Mouse (Mus musculus) liver, embryonic 15.5 days (tissue): ENCODE results near the gene Zfp958. TPM values are rescaled to one million over a fixed set of nuclear protein-coding genes. Genes with fewer than 3 reads are reported as not detected.
"Not testable (repeated sequence)": the region's sequence is repeated elsewhere in the genome, so short reads cannot be mapped to it uniquely, and the experiment has no call there.

ENCODE experiments used
- ATAC-seq: fragments of 200-750 bp; cut with Nextera tagmentation; 2 replicates; pipeline ENCODE4 v1.8.0; 2017; ENCODE audit warnings: moderate number of reproducible peaks, mild to moderate bottlenecking, moderate library complexity; ENCODE audit not compliant: insufficient read depth
- H3K27ac ChIP-seq: fragments of 300-500 bp; sonication (generic); replicated peaks from 2 replicates; pipeline ENCODE4 v1.5.1; 2015; ENCODE audit warnings: mild to moderate bottlenecking, inconsistent platforms
- H3K27me3 ChIP-seq: fragments of 300-500 bp; sonication (generic); 2 replicates; pipeline ENCODE4 v1.6.1; 2015; ENCODE audit warnings: mild to moderate bottlenecking, inconsistent platforms
- H3K36me3 ChIP-seq: fragments of 300-500 bp; sonication (generic); replicated peaks from 2 replicates; pipeline ENCODE4 v1.6.1; 2015; ENCODE audit warnings: moderate library complexity, mild to moderate bottlenecking, inconsistent platforms
- H3K4me1 ChIP-seq: fragments of 300-500 bp; sonication (generic); replicated peaks from 2 replicates; pipeline ENCODE4 v1.6.1; 2015; ENCODE audit warnings: inconsistent platforms
- H3K4me2 ChIP-seq: fragments of 300-500 bp; sonication (generic); 2 replicates; pipeline ENCODE4 v1.6.1; 2015; ENCODE audit warnings: moderate library complexity, mild to moderate bottlenecking, inconsistent platforms
- H3K4me3 ChIP-seq: fragments of 300-500 bp; sonication (generic); replicated peaks from 2 replicates; pipeline ENCODE4 v1.5.1; 2015; ENCODE audit warnings: mild to moderate bottlenecking, inconsistent platforms
- H3K9ac ChIP-seq: fragments of 300-500 bp; sonication (generic); 2 replicates; pipeline ENCODE4 v1.6.1; 2015; ENCODE audit warnings: moderate library complexity, mild to moderate bottlenecking, inconsistent platforms
- H3K9me3 ChIP-seq: fragments of 300-500 bp; sonication (generic); replicated peaks from 2 replicates; pipeline ENCODE4 v1.6.1; 2016; ENCODE audit warnings: inconsistent platforms
- WGBS: fragments of 180-500 bp; shearing (Covaris S2); methylation state at CpG from one replicate; pipeline ENCODE4 v1.1.7; 2015; ENCODE audit warnings: mixed read lengths; ENCODE audit not compliant: insufficient replicate concordance; 5-methylcytosine and 5-hydroxymethylcytosine counted together
- polyA plus RNA-seq: library from polyadenylated mRNA; unstranded; fragments of >200 nt; fragmentation: Nextera tagmentation; extraction: Ambion mirVana; gene quantifications from 2 replicates; pipeline ENCODE4 v1.2.1, GENCODE M21; 2015

Zfp958 gene
- 3.7 and 4.5 TPM in 2 replicates for polyA plus RNA-seq

DNA sequence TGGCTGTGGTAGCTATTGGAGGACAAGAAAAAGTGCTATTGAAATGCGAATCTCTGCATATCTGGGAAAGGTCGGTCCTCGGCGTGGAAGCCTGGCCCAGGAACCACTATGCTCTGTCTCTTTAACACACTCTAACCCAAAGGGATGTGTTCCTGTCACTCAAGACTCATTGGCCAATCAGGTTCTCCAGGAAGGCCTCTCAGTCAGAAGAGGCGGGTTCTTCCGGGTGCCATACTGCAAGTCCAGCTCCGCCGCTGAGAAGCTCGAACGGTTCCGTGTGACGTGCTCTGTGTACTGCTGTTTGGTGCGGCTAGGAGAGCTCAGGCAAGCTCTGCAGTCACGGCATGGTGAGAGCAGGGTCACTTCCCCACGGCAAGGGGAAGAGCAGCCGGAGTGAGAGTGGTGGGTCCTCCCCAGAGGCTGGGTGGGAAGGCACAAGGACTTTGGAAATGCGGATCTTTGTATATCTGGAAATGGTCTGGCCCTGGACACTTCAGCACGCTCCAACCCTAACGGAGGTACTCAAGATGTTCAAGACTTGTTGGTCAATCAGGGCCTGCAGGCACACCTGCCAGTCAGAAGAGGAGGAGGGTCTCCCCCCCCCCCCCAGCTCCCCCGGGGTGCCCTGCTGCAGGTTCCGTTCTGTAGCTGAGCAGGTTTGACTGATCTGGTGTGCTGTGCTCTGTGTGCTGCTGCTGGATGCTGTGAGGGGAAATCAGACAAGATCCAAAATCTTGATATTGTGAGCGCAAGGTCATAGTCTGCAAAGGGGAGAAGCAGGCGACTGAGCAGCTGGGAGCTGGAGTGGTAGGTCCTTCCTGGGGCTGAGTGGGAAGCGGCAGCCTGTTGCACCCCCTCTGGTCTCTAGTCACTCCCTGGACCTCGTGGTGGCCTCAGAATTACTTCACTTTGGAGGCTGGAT, at the start of gene Zfp958:
TSS of gene Zfp958 (plus strand) at position 236 of the 922 bp plus-strand sequence.
- H3K4me3 ChIP-seq, result peak within 1 kb of the TSS; percentile 70
- H3K9me3 ChIP-seq, result no peaks in the 10 kb centered on the region
- peak within 1 kb of the TSS; percentile 73 for H3K4me2 ChIP-seq
- H3K9ac ChIP-seq, result peak within 1 kb of the TSS; percentile 68
- H3K27ac ChIP-seq, result peak within 1 kb of the TSS; percentile 79
- no peaks in the 10 kb centered on the region for H3K36me3 ChIP-seq
- WGBS, result under 1% methylated on average over 25 of the region's 25 CpGs
- peaks cover 18% of the 10 kb centered on the region for H3K4me1 ChIP-seq
- no peaks in the 10 kb centered on the region for H3K27me3 ChIP-seq
- peak; percentile 97 for ATAC-seq

DNA sequence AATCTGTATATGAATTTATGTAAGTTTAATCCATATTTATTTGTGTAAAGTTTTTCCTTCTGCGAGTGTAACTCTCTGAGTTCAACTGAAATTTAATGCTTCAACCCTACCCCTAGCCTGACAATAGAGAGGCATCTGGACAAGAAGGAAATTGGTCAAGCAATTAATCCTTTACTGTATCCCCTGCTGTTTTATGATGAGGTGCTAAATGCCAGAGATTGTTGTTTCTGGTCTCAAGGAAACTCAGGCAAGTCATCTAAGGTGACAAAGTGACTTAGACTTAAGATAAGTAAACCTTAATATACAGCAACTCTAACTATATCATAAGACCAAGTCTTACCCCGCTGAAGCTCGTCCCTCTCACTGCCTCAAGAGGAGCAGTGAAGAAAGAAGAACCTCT, 31.0 kb upstream of the Zfp958 start:
- Histone ChIP-seq H3K27ac (no peak overlapping the region), H3K4me1 (no peaks in the 10 kb centered on the region), H3K4me2 (no peak overlapping the region), H3K27me3 (no peaks in the 10 kb centered on the region), H3K36me3 (no peaks in the 10 kb centered on the region), H3K9ac (no peak overlapping the region), H3K9me3 (no peaks in the 10 kb centered on the region), H3K4me3 (no peak overlapping the region)
- WGBS, result 45% methylated on average over 3 of the region's 3 CpGs
- ATAC-seq, result no peak

- H3K36me3 ChIP-seq, result no peaks in the 10 kb centered on the region
- WGBS, result 58% methylated on average over 6 of the region's 6 CpGs
- H3K9ac ChIP-seq, result no peak overlapping the region
- no peak for ATAC-seq
- H3K4me1 ChIP-seq, result no peaks in the 10 kb centered on the region
- H3K27ac ChIP-seq, result no peak overlapping the region
- no peaks in the 10 kb centered on the region for H3K9me3 ChIP-seq
- no peak overlapping the region for H3K4me3 ChIP-seq
- no peak overlapping the region for H3K4me2 ChIP-seq
- H3K27me3 ChIP-seq, result no peaks in the 10 kb centered on the region
These were observed 30.2 kb upstream of the Zfp958 start for GRCm38 (mm10) chr8:4582754-4583178.

DNA sequence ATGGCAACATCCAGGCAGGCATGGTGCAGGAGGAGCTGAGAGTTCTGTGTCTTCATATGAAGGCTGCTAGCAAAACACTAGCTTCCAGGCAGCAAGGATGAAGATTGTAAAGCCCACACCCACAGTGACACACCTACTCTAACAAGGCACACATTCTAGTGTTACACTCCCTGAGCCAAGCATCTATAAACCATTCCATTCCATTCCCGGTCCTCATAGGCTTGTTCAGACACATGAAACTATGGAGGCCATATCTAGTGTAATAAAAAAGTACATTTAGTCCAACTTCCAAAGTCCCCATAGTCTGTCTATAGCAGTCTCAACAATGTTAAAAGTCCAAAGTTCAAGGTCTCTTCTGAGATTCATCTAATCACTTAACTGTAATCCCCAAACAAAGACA, 28.3 kb upstream of the Zfp958 start:
- H3K9ac ChIP-seq, result no peak overlapping the region
- WGBS, result 55% methylated on average over 1 of the region's 1 CpGs
- no peaks in the 10 kb centered on the region for H3K36me3 ChIP-seq

DNA sequence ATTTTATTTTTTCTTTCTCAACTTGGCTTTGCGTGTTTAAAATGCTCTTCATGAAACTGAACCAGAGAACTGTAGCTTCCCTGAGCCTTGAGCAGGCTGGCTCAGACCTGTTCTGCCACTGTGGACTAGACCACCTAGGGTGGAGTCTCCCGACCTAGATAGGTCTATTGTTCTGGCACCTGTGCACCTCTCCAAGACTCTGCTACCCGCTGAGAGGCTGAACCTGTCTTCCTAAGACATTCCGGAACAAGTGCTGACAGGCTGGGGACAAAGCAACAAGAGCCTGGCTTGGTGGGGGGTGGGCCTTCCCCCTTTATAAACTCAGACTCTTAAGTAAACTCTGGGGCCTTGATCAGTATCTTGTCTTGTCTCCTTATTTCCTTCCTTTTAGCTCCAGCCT, 26.6 kb upstream of the Zfp958 start:
- Histone ChIP-seq H3K4me3 (no peak overlapping the region), H3K27me3 (no peaks in the 10 kb centered on the region), H3K27ac (no peak overlapping the region), H3K36me3 (no peaks in the 10 kb centered on the region), H3K9me3 (no peaks in the 10 kb centered on the region), H3K4me2 (no peak overlapping the region), H3K4me1 (no peaks in the 10 kb centered on the region), H3K9ac (no peak overlapping the region)
- WGBS, result 35% methylated on average over 4 of the region's 4 CpGs
- ATAC-seq, result no peak

More for the DNA sequence above, 28.3 kb upstream of the Zfp958 start:
- Histone ChIP-seq H3K27ac (no peak overlapping the region), H3K4me2 (no peak overlapping the region), H3K27me3 (no peaks in the 10 kb centered on the region), H3K4me3 (no peak overlapping the region), H3K9me3 (no peaks in the 10 kb centered on the region), H3K4me1 (no peaks in the 10 kb centered on the region)
- no peak for ATAC-seq

DNA sequence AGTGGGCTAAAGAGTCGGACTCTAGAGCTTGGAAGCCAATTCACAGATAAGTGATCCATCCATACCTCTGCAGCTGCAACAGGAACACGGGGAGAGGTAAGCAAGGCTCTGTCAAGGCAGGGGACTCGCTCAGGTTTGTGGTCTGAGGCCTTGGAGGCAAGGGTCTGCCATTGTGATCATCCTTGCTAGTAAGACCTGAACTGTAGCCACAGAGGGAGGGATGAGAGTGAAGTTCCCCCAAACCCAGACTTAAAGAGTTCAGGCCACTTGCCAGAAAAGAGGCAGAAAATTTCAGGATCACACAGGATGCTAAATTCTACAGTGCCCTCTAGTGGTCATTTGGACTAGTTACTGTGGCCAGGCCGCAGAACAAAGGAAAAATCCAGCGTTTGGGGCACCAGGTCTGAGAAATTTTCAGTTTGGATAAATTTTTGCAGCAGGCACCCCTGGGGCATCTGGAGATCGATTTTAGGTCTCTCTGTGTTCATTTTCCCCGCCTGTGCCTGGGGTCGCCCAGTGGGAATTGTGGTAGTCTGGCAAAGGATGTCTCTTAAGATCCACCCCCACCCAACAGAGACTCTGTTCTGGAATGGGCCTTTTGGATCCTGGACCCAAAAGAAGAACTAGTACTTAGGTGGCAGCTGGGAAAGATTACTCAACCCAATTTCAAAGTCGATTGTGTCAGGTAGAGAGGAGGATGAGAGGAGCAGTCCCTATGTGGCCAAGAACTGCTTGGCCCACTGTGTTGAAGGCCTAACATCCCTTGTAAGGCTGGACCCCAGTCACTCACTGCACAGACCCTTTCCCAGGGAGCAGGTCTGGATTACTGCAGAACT, 24.6 kb upstream of the Zfp958 start:
- Histone ChIP-seq H3K4me2 (no peak overlapping the region), H3K9me3 (no peaks in the 10 kb centered on the region), H3K27me3 (no peaks in the 10 kb centered on the region), H3K9ac (no peak overlapping the region), H3K4me3 (no peak overlapping the region), H3K36me3 (no peaks in the 10 kb centered on the region), H3K27ac (no peak overlapping the region), H3K4me1 (no peaks in the 10 kb centered on the region)
- 30% methylated on average over 9 of the region's 9 CpGs for WGBS
- no peak for ATAC-seq

- 78% methylated on average over 7 of the region's 7 CpGs for WGBS
- H3K4me3 ChIP-seq, result no peak overlapping the region
- ATAC-seq, result no peak
- H3K9me3 ChIP-seq, result no peaks in the 10 kb centered on the region
- no peak overlapping the region for H3K4me2 ChIP-seq
- H3K9ac ChIP-seq, result no peak overlapping the region
- H3K27me3 ChIP-seq, result no peaks in the 10 kb centered on the region
- H3K4me1 ChIP-seq, result peaks cover 4% of the 10 kb centered on the region
- no peaks in the 10 kb centered on the region for H3K36me3 ChIP-seq
- H3K27ac ChIP-seq, result no peak overlapping the region
These were observed 4.1 kb upstream of the Zfp958 start for GRCm38 (mm10) chr8:4608896-4609295.

DNA sequence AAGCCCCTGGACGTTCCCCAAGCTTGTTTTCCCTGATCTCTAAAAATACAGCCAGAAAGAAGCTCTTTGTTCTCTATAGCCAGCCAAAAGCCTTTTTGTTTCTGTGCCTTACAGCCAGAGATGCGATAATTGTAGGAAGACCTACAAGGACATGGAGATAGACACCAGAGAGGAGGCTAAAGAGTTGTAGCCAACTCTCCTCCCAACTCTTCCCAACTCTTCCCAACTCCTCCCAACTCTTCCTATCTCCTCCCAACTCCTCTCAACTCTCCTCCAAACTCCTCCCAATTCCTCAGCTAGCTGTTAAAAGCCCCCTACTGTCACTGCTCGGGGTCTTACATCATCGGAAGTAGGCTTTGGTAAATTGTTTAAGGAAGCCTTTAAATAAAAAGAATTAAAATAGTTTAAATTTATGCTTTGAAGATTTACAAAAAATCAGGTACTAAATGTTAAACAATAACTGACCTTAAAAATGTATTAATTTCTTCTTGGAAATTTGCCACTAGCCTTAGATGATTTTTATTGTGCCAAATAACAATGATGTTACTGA, 1.3 kb upstream of the Zfp958 start:
- H3K4me3 ChIP-seq, H3K9me3 ChIP-seq, H3K27me3 ChIP-seq, H3K36me3 ChIP-seq, H3K9ac ChIP-seq, ATAC-seq, H3K4me2 ChIP-seq, H3K27ac ChIP-seq: not testable (repeated sequence)
- 74% methylated on average over 4 of the region's 4 CpGs for WGBS
- H3K4me1 ChIP-seq, result peaks cover 18% of the 10 kb centered on the region

GRCm38 (mm10) chr8:4627349-4627748, 14.4 kb downstream of the Zfp958 start:
- Histone ChIP-seq H3K4me2 (no peak overlapping the region), H3K27me3 (no peaks in the 10 kb centered on the region), H3K4me3 (no peak overlapping the region), H3K9me3 (0 out of 2 replicates have a peak, but pooled peaks cover 5% of the 10 kb centered on the region), H3K36me3 (peaks cover 53% of the 10 kb centered on the region), H3K9ac (no peak overlapping the region), H3K27ac (no peak overlapping the region), H3K4me1 (no peaks in the 10 kb centered on the region)
- no peak for ATAC-seq
- whole genome bisulfite sequencing, result 82% methylated on average over 1 of the region's 1 CpGs

- Histone ChIP-seq H3K9ac (no peak overlapping the region), H3K4me3 (no peak overlapping the region), H3K36me3 (no peaks in the 10 kb centered on the region), H3K9me3 (no peaks in the 10 kb centered on the region), H3K4me1 (no peaks in the 10 kb centered on the region), H3K27ac (no peak overlapping the region), H3K4me2 (no peak overlapping the region), H3K27me3 (no peaks in the 10 kb centered on the region)
- 65% methylated on average over 4 of the region's 4 CpGs for WGBS
- no peak for ATAC-seq
These were observed 24.1 kb downstream of the Zfp958 start for GRCm38 (mm10) chr8:4637071-4637470.

- H3K27me3 ChIP-seq, H3K9ac ChIP-seq, H3K4me3 ChIP-seq, H3K4me1 ChIP-seq, H3K4me2 ChIP-seq, H3K27ac ChIP-seq, H3K9me3 ChIP-seq, H3K36me3 ChIP-seq, ATAC-seq: not testable (repeated sequence)
- 58% methylated on average over 6 of the region's 6 CpGs for WGBS
These were observed 30.0 kb downstream of the Zfp958 start for GRCm38 (mm10) chr8:4642974-4643373.
